Mouse (Mus musculus): ENCODE results near the gene Gsdma3.
"Not testable (repeated sequence)": the region's sequence is repeated elsewhere in the genome, so short reads cannot be mapped to it uniquely, and the experiment has no call there.

The Gsdma3 gene

DNA sequence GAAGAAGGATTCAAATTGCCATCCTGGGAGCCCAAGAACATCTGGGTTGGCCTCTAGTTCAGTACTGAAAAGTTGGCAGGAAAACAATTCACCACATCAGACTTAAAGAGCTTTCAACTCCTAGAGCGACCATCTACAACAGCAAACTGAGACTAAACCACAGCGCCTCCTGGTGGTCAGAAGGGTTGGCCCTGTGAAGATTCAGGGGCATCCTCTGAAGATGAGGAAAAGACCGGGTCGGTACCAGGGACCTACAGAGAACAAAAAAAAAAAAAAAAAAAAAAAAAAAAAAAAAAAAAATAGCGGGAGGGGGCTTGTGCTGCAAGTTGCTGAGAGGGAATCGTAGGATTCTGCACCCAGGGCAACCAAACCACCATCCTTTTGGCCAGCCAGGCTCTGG is 28.8 kb upstream of the Gsdma3 start:
- peak; percentile 40 to 77 for DNase-seq

DNA sequence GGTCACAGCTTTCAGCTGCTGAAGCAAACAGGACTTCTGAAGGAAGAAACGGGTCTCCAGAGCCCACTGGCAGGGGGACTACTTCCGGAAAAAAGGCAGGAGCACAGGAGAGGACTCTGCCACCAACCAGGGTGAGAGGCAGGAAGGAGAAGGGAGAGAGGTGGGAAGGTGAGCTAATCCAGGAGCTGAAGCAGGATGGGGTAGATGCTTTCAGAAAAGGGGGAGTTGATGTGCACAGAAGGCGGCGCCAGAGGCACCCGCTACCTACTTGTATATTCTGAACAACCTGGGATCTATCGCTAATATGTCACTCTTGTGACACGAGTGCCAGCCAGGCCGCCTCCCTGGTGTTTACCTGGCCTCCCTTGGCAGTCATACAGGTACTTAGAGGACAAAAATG is 28.2 kb upstream of the Gsdma3 start, which contains the start of gene Lrrc3c:
TSS of gene Lrrc3c (plus strand) at position 301 of the 400 bp plus-strand sequence.
- no peak for DNase-seq

DNA sequence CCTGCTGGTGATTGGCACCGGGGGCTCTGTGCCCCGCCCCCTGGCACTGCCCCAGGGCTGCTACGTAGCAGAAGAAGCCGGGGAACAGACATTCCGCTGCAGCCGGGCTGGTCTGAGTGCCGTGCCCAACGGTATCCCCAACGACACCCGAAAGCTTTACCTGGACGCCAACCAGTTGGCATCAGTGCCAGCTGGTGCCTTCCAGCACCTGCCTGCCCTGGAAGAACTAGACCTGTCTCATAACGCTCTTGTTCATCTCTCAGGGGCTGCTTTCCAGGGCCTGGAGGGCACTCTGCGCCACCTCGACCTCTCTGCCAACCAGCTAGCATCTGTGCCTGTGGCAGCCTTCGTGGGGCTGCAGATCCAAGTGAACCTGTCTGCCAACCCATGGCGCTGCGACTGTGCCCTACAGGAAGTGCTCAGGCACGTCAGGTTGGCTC is 27.3 kb upstream of the Gsdma3 start:
- no peak for DNase-seq

DNA sequence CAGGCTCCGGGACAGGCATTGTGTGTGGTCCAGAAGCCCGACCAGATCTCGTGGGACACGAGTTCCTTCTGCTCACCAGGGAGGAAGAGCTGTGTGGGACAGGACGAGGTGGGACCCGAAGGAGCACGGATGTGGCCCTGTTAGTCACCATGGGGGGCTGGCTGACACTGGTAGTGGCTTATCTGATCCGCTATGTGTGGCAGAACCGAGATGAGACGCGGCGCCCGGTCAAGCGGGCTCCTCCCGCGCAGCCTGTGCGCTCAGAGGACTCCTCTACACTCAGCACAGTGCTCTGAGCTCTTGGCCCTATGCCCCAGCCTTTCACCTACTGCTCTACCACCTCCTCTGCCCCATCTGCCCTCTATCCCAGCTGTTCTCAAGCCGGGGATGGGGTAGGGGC is 26.9 kb upstream of the Gsdma3 start:
- DNase-seq, result no peak

DNA sequence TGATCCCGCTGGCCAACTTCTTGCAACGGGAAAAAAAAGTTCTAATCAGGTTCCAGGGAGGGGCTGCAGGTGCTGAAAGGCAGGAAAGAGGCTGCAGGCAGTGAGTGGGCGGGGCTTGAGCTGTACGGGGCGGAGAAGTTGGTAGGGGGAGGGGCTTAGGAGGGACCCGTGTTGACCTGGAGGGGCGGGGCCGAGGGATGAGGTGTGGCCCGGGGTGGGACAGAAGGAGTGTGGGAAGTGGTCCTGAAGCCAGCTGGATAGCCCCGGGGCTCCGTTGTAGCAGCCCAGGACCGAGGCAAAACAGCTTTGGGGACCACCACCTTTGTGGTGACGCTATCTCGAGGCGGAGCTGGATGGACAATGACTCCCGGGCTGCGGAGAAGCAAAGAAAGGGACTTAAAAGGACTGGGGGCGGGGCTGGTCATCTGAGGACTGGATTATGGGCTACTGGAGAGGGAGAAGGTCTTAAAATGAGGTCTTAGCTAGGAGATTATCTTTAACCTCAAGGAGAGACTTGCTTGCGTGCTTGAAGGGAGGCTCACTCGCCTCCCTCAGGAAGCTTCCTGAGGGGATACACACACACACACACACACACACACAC is 24.0 kb upstream of the Gsdma3 start:
- DNase-seq, result no peak

DNA sequence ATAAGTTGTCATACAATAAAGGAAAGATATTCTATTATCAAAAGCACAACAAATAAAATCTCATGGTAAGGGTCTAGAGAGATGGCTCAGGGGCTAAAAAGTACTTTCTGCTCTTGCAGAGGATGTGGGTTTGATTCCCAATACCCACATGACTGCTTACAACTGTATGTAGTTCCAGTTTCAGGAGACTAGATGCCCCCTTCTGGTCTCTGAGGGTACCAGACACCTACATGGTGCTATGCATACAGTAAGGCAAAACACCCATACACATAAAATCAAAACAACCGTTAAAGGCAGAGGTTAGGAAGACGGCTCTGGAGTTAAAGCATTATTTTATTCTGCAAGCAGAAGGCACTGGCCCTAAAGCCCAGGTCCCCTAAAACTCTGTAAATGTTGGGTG is 22.2 kb upstream of the Gsdma3 start:
- DNase-seq, result no peak

DNA sequence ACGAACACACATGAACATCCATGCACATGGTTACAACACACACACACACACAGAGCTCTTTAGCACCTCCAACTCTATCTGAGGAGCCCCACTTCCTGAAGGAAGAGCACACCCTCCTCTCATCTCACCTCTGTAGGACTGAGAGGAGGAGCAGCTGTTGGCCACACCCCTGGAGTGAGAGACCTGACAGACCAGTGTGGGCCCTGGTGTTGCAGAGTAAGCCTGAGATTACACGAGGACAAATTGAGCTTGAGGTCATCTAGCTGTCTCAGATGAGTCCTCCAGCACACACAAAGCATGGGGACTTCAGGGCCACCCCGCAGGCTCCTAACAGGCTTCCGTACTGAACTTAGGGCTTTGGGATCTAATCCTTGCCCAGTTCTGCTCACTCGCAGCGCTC is 21.2 kb upstream of the Gsdma3 start:
- DNase-seq, result not testable (repeated sequence)

DNA sequence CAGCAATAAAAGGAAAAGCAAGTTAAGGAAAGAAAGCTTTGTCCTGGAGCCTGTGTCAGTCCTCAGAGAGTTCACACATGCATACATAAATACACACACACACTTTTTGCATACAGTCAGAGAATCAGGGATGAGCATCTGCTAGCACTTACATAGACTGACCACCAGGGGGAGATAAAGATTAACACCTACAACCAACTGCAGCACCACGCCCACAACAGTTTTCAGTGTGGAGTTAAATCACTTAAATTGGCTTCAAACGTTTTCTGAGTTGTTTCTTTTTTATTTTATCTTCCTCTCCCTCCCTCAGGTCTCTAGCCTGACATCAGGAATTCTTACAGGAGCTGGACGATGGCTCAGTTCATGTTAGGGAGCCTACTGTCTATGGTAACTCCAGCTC is 19.4 kb upstream of the Gsdma3 start:
- no peak for DNase-seq

DNA sequence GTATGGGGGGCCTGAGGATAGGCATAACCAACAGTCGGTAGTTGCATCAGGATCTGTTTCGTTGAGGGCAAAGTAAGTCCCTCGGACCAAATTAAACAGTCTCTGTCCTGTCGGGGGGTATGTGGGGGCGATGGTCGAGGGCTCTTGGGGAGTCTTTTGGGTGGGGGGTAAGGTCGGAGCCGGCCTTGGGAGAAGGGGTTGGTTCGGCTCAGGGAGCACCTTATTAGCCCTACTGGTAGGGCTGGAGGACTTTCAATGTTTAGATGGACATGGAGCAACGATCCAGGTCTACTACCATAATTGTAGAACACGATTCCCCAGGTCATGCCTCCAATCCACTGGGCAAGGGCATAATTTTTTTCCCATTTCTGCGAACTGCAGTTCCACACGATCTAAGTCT is 5.4 kb upstream of the Gsdma3 start:
- DNase-seq, result no peak

DNA sequence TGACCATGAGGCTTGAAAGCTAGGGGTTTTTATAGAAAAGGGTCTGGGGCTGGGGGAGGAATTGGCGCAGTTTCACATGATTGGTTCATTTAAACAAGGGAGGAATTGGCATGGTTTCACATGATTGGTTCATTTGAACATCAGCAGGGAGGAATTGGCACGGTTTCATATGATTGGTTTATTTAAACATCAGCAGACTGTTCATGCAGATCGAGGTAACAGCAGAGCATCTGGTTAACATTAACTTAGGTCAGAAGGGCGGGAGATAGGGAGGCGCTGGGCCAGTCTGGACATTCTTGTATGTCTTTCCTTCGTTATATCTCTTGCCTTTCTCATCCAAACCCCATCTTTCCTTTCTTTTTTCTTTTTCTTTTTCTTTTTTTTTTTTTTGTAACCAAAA is 2.2 kb upstream of the Gsdma3 start:
- not testable (repeated sequence) for DNase-seq

DNA sequence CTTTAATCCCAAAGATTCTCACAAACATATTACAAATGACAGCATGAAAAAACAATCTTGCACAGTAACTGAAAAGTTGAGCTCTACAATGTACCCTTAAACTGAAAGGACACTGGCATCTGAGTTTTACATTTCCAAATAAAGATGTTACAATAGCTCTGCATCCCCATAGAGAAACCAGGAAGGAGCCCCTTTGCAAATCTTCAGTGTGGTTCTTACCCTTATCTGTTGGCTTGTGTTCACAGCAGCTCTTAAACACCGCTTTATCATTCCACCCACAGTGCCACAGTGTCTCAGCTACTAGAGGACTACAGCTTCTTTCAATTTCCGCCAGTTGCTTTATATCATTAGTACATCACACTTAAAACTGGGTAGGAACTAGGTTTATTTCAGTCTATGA is 1.8 kb upstream of the Gsdma3 start:
- not testable (repeated sequence) for DNase-seq

DNA sequence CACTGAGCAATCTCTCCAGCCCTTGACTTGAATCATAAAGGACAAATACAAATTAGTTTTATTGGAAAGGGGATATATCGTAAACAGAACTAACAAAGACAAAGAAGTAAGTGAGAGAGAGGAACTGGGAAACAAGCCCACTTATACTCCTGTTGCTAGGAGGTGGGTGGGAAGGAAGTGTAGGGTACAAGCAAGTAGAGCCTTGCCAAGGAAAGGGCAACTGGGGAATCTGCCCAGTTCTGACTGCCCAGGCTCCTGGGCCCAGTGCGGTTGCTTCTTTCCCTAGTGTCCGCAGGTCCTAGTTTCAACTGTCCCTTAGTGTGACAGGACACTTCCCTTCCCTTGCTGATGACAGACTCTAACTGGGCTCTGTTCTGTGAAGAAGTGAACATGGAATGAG is 2.5 kb downstream of the Gsdma3 start:
- no peak for DNase-seq

DNA sequence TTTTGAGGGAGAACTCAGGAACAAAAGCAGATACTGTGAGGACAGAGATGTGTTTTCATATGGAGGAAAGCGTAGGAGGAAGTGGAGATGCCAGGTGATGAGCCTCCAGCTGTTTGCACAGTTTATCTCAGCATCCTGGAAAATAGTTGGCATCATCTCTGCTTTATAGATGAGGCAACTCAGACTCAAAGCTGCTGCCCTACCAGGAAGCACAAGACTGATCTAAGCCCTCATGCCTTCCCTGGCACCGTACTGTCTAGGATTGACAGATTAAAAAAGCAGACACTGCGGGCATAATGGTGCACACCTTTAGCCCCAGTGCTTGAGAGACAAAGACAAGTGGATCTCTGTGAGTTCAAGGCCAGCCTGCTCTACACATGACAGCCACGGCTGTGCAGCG is 4.5 kb downstream of the Gsdma3 start:
- no peak for DNase-seq

DNA sequence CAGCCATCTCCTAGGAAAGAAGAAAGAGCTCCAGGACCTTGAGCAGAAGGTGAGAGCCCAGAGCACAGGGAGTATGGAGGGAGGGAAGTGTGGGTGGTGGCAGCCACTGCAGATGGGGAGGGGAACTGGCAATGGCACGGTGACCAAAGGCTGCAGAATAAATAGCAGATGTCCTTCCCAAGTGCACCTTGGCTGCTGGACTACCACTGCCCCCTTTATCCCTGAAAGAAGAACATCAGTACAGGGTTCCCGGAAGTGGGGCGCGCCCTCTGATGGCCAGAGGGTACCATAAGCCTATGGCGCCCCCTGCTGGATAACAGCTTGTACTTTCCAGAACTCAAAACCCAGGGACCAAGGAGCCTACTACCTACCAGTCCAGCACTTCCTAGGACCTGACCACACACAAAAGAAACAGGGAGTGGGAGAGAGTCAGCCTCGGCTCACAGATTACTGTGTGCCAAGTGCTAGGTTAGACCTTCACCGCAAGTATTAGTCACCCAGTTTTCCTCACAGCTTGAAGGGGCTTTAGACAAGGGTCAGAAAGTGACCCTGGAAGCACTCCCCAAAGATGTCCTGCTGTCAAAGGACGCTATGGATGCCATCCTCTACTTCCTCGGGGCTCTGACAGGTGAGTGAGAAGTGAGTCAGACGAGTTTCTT is 9.3 kb downstream of the Gsdma3 start:
- DNase-seq, result peak in 1 of 2 experiments; percentile 40

DNA sequence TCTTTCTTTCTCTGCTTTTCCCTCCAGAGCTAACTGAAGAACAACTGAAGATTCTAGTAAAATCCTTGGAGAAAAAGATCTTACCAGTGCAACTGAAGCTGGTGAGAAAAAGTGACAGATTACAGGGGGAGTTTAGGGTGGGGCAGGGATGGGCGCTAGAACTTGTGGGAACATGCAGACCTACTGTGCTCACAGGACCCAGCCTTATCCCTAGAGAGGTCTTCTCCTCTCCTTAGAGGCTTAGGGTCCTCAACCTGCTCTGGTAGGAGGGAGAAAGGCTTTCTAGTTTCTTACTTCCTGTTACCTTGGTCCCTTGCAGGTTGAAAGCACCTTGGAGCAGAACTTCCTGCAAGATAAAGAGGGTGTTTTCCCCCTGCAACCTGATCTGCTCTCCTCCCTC is 11.3 kb downstream of the Gsdma3 start:
- DNase-seq, result no peak

DNA sequence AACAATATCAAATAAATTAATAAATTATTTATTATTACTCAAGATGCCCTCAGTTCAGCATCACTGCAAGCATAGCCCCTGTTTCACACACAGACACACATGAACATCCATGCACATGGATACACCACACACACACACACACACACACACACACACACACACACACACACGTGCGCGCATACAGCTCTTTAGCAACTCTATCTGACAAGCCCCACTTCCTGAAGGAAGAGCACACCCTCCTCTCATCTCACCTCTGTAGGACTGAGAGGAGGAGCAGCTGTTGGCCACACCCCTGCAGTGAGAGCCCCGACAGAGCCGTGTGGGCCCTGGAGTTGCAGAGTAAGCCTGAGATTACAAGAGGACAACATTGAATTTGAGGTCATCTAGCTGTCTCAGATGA is 13.9 kb downstream of the Gsdma3 start:
- no peak for DNase-seq

DNA sequence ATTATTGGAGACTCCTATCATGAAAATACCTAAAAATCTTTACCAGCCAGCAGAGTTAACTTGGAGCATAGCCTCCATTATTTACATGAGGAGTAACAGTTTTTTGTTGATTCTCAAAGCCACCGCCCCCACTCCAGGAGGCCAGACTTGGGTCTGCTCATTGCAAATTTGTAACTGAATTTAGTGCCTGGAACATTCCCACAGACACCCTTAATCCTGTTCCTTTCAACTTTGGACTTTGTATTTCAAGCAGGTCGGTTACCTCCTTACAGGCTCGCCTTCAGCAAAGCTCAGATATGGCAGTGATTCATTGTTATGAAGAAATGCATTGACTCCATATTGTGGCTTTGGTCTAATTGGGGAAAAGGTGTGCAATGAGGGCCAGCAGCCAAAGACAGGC is 18.6 kb downstream of the Gsdma3 start:
- no peak for DNase-seq

DNA sequence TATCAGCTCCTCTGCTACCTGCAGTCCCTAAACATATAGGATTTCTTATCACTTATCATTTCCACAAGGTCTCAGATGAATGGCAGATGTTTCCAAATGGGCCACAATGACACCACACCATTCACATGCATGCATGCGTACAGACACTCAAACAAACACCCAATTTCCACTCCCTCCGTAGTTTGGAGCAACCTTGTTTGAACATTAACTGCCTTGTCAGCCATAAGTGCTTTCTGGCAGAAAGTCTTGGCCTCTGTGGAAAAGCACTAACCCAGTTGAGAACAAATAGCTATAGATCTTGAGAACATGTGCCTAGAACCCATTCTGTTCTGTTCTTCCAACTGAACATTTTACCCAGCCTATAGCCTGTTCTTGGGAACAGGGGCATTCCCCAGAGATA is 19.8 kb downstream of the Gsdma3 start:
- no peak for DNase-seq

DNA sequence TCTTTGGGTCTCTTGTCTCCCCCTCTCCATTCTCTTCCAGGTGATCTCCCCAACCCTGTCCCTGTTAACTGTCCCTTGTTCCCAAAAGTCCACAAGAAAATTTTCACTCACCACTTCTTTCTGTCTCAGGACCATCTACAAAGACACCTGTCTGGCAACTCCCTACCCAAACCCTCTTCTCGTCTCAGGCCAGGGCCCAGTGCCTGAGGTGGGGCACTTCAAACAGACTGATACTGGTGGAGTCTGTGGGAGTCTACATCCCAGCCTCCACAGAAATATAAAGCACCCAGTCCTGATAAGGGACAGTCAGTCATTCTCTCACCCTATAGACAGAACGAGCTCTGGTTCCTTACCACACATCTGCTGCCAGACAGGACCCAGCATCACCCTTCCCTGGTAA is 20.3 kb downstream of the Gsdma3 start, which contains the start of gene Gsdma2:
TSS of gene Gsdma2 (plus strand) at position 301 of the 400 bp plus-strand sequence.
- DNase-seq, result no peak

DNA sequence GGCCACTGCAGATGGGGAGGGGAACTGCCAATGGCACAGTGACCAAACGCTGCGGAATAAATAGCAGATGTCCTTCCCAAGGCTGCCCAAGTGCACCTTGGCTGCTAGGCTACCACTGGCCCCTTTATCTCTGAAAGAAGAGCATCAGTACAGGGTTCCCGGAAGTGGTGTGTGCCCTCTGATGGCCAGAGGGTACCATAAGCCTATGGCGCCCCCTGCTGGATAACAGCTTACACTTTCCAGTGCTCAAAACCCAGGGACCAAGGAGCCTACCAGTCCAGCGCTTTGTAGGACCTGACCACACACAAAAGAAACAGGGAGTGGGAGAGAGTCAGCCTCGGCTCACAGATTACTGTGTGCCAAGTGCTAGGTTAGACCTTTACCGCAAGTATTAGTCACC is 28.9 kb downstream of the Gsdma3 start:
- peak; percentile 21 to 47 for DNase-seq

DNA sequence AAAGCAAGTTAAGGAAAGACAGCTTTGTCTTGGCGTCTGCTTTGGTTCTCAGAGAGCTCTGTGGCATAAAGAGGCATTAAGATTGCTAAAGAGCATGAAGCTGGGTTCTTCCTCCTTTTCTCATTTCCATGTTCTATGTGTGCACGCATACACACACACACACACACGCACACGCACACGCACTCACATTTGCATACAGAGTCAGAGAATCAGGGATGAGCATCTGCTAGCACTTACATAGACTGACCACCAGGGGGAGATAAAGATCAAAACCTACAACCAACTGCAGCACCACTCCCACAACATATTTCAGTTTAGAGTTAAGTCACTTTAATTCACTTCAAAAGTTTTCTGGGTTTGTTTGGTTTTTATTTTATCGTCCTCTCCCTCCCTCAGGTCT is 34.4 kb downstream of the Gsdma3 start:
- DNase-seq, result no peak

DNA sequence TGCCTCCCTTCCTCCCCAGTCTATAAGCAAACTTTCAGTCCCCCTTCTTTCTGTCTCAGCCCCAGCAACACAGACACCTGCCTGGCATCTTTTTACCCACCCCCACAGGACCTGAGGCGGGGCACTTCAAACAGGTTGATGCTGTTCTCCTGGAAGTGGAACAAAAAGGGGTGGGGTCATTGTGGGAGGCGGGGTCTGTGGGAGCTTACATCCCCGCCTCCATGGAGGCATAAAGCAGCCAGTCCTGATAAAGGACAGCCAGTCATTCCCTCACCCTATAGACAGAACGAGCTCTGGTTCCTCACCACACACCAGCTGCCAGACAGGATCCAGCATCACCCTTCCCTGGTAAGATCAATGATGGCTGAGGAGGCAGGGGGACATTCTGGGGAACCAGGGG is 37.9 kb downstream of the Gsdma3 start, which contains the start of gene Gsdma:
TSS of gene Gsdma (plus strand) at position 261 of the 400 bp plus-strand sequence.
- no peak for DNase-seq

DNA sequence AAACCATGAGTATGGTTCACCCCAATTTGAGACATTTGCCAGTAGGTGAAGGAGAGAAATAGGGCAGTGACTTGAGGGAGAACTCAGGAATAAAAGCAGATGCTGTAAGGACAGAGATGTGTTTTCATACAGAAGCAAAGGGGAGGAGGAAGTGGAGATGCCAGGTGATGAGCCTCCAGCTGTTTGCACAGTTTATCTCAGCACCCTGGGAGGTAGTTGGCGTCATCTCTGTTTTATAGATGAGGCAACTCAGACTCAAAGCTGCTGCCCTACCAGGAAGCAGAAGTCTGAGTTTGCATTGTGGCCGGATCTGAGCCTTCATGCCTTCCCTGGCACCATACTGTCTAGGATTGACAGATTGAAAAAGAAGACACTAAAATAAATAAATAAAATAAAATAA is 42.8 kb downstream of the Gsdma3 start:
- no peak for DNase-seq

DNA sequence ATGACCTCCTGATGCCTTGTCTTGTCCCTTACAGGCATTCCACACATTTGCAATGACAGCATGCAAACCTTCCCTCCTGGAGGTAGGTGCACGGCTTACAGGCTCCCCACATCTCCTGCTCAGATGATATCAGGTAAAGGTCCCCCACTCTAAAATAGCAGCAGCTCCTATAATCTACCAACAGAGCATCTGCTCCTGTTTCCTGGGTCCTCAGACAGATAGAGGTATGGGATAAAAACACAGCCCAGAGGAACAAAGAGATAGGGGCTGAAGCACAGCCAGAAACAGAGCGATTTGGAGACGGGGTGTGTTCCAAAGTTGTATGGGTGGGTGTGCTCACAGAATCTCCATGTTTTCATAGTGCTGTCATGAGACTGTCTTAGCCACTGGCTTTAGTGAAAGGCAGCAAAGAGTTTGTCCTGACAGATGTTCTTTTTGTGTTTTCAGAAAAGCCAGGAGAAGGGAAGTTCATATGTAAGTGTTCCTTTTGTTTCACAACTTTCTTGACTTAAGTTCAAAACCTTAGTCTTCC is 45.2 kb downstream of the Gsdma3 start:
- DNase-seq, result no peak

All from spleen, adult 18-20 months (tissue).